Mouse (Mus musculus) c-Kit-positive CD71-positive TER-119-positive erythroid progenitor cells, embryonic 14.5 days (primary cell): Measurements from ENCODE around the gene Rhno1.
"Not testable (repeated sequence)": the region's sequence is repeated elsewhere in the genome, so short reads cannot be mapped to it uniquely, and the experiment has no call there.

Source experiments
- DNase-seq: peaks from one replicate; pipeline ENCODE4 v3.0.0-alpha.2; 2013; ENCODE audit warnings: low spot score

Gene Rhno1

GRCm38 (mm10) chr6:128362381-128363006 lies at the start of gene Rhno1, which contains the start of gene Foxm1:
Gene Rhno1, minus strand, starts transcription at chr6:128362911.
Gene Foxm1, plus strand, starts transcription at chr6:128362967.
- DNase-seq = peak; percentile 75

GRCm38 (mm10) chr6:128411115-128411514 lies 48.4 kb upstream of the Rhno1 start:
- peak; percentile 64 for DNase-seq

- no peak for DNase-seq
These were observed 47.6 kb upstream of the Rhno1 start for GRCm38 (mm10) chr6:128410305-128410704.

GRCm38 (mm10) chr6:128408544-128409125 lies 45.9 kb upstream of the Rhno1 start:
- DNase-seq = no peak

- DNase-seq = no peak
These were observed 42.0 kb upstream of the Rhno1 start for GRCm38 (mm10) chr6:128404708-128405107.

GRCm38 (mm10) chr6:128399421-128400185 lies 36.9 kb upstream of the Rhno1 start:
- no peak for DNase-seq

- DNase-seq = no peak
These were observed 36.3 kb upstream of the Rhno1 start, which contains the start of gene Nrip2 for GRCm38 (mm10) chr6:128398996-128399395. Gene Nrip2, plus strand, starts transcription at chr6:128399296.

GRCm38 (mm10) chr6:128397574-128398261 lies 35.0 kb upstream of the Rhno1 start:
- no peak for DNase-seq

- DNase-seq = no peak
These were observed 28.0 kb upstream of the Rhno1 start for GRCm38 (mm10) chr6:128390683-128391082.

- no peak for DNase-seq
These were observed 26.5 kb upstream of the Rhno1 start for GRCm38 (mm10) chr6:128389185-128389584.

GRCm38 (mm10) chr6:128385026-128385425 lies 22.3 kb upstream of the Rhno1 start:
- DNase-seq = no peak

GRCm38 (mm10) chr6:128383752-128384151 lies 21.0 kb upstream of the Rhno1 start:
- no peak for DNase-seq

GRCm38 (mm10) chr6:128381254-128381653 lies 18.5 kb upstream of the Rhno1 start:
- DNase-seq = no peak

GRCm38 (mm10) chr6:128380594-128381167 lies 18.0 kb upstream of the Rhno1 start:
- not testable (repeated sequence) for DNase-seq

GRCm38 (mm10) chr6:128379636-128380035 lies 16.9 kb upstream of the Rhno1 start:
- DNase-seq = no peak

- DNase-seq = no peak
These were observed 13.8 kb upstream of the Rhno1 start for GRCm38 (mm10) chr6:128376371-128377085.

- no peak for DNase-seq
These were observed 12.5 kb upstream of the Rhno1 start, which contains the start of the genes Tex52 and Gm44596 for GRCm38 (mm10) chr6:128375192-128375591. Gene Tex52, plus strand, starts transcription at chr6:128375456. Gene Gm44596, plus strand, starts transcription at chr6:128375503.

- DNase-seq = no peak
These were observed 7.3 kb upstream of the Rhno1 start for GRCm38 (mm10) chr6:128370040-128370439.

GRCm38 (mm10) chr6:128366466-128366865 lies 3.8 kb upstream of the Rhno1 start:
- no peak for DNase-seq

GRCm38 (mm10) chr6:128364721-128365120 lies 2.0 kb upstream of the Rhno1 start:
- no peak for DNase-seq
